Mouse (Mus musculus): ENCODE data around the gene Slc2a5.

DNA sequence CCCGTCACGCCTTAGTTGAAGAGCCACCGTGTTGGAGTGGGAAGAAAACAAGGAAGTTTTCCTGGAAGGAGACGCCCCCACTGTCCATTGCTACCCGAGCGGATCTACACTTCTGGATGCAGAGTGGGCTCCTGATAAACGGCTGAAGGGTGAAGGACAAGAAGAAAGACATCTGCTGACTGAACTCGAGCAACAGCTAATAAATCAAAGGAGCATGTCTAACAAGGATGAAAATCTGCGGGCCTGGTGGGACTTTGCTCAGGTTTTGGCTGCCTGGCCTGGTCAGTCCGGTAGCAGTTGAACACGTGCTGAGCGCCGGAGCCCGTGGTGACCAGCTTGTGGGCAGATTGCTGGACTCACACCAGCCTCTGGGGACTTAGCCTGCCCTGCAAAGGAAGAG lies 557 bp downstream of the Slc2a5 start:
- TF ChIP-seq POLR2A (IDR thresholded peaks at IDR 0.05; ENCODE audit: insufficient read depth, low read length) (no peak), CTCF (IDR thresholded peaks at IDR 0.05; ENCODE audit: low read depth, low read length) (no peak), EP300 (IDR thresholded peaks at IDR 0.05; ENCODE audit: insufficient read depth, low read depth, low read length) (no peak)

All from ES-Bruce4 (cell line).